Mouse (Mus musculus) adrenal gland, postnatal 10 days (tissue): ENCODE results near the gene 4930595D18Rik. TPM values are rescaled to one million over a fixed set of nuclear protein-coding genes. Genes with fewer than 3 reads are reported as not detected.
A peak's percentile ranks its signal among the peaks of the same experiment; 100 is the strongest.

Experiments
- DNase-seq: peaks from one replicate; pipeline ENCODE4 v3.0.0; 2021; ENCODE audit warnings: mixed read lengths
- total RNA-seq, 2 experiments: library from RNA; stranded (reverse); gene quantifications; 2 replicates each; pipeline ENCODE4 v1.2.3; 2021

The 4930595D18Rik gene
- total RNA-seq, 2 experiments from 2014 or later, result not detected

- peak; percentile 84 for DNase-seq
These were observed 18.3 kb downstream of the 4930595D18Rik start, which contains the start of gene Traf3 for GRCm38 (mm10) chr12:111165831-111166591. Traf3 (plus strand) TSS chr12:111166370.

- no peak for DNase-seq
These were observed 19.0 kb downstream of the 4930595D18Rik start for GRCm38 (mm10) chr12:111165146-111165812.

- peak; percentile 91 for DNase-seq
These were observed 20.0 kb downstream of the 4930595D18Rik start for GRCm38 (mm10) chr12:111164310-111164751.

GRCm38 (mm10) chr12:111162312-111163061 is 21.8 kb downstream of the 4930595D18Rik start:
- DNase-seq, result peak; percentile 55

- no peak for DNase-seq
These were observed 22.4 kb downstream of the 4930595D18Rik start for GRCm38 (mm10) chr12:111161943-111162311.

- DNase-seq, result no peak
These were observed 23.4 kb downstream of the 4930595D18Rik start for GRCm38 (mm10) chr12:111160871-111161270.

GRCm38 (mm10) chr12:111159659-111160428 is 24.4 kb downstream of the 4930595D18Rik start:
- no peak for DNase-seq

GRCm38 (mm10) chr12:111155756-111156155 is 28.5 kb downstream of the 4930595D18Rik start:
- no peak for DNase-seq

- DNase-seq, result peak; percentile 70
These were observed 29.6 kb downstream of the 4930595D18Rik start for GRCm38 (mm10) chr12:111154641-111155040.

GRCm38 (mm10) chr12:111153946-111154345 is 30.3 kb downstream of the 4930595D18Rik start:
- no peak for DNase-seq

- DNase-seq, result no peak
These were observed 31.1 kb downstream of the 4930595D18Rik start for GRCm38 (mm10) chr12:111152981-111153710.

GRCm38 (mm10) chr12:111152579-111152978 is 31.7 kb downstream of the 4930595D18Rik start:
- no peak for DNase-seq

GRCm38 (mm10) chr12:111151422-111152156 is 32.7 kb downstream of the 4930595D18Rik start:
- no peak for DNase-seq

GRCm38 (mm10) chr12:111150236-111150596 is 34.1 kb downstream of the 4930595D18Rik start:
- no peak for DNase-seq

GRCm38 (mm10) chr12:111149495-111150235 is 34.6 kb downstream of the 4930595D18Rik start:
- DNase-seq, result no peak

GRCm38 (mm10) chr12:111145269-111145668 is 39.0 kb downstream of the 4930595D18Rik start:
- no peak for DNase-seq

- no peak for DNase-seq
These were observed 39.7 kb downstream of the 4930595D18Rik start for GRCm38 (mm10) chr12:111144598-111144997.

- DNase-seq, result peak; percentile 41
These were observed 40.7 kb downstream of the 4930595D18Rik start for GRCm38 (mm10) chr12:111143509-111144063.

- DNase-seq, result no peak
These were observed 41.2 kb downstream of the 4930595D18Rik start for GRCm38 (mm10) chr12:111143005-111143508.
